Mouse (Mus musculus) mature B cell (primary cell): Measurements from ENCODE around the gene Gm11559.
"Not testable (repeated sequence)": the region's sequence is repeated elsewhere in the genome, so short reads cannot be mapped to it uniquely, and the experiment has no call there.

ENCODE experiments used
- in situ Hi-C: fragments of 300-500 bp; cut with MboI; formaldehyde crosslinking; loops from 2 replicates; pipeline ENCODE4 v1.14.3; 2019

Gene Gm11559

GRCm38 (mm10) chr11:99864176-99864575 is at the start of gene Gm11559:
Gene Gm11559 (plus strand): TSS chr11:99864476.
- in situ Hi-C loops = not testable (repeated sequence)

GRCm38 (mm10) chr11:99815566-99815965 is 48.7 kb upstream of the Gm11559 start, which contains the start of gene Gm11564:
Gene Gm11564 (minus strand): TSS chr11:99815666.
- in situ Hi-C loops = not testable (repeated sequence)

GRCm38 (mm10) chr11:99837966-99838365 is 26.3 kb upstream of the Gm11559 start, which contains the start of gene 2300003K06Rik:
Gene 2300003K06Rik (minus strand): TSS chr11:99838066.
- in situ Hi-C loops = no loop called here

- in situ Hi-C loops = no loop called here
Measured at GRCm38 (mm10) chr11:99842185-99842584, 22.1 kb upstream of the Gm11559 start.

- in situ Hi-C loops = no loop called here
Measured at GRCm38 (mm10) chr11:99846746-99847145, 17.5 kb upstream of the Gm11559 start.

- in situ Hi-C loops = no loop called here
Measured at GRCm38 (mm10) chr11:99851508-99851907, 12.8 kb upstream of the Gm11559 start, which contains the start of gene Krtap4-16. Gene Krtap4-16 (minus strand): TSS chr11:99851608.

GRCm38 (mm10) chr11:99854121-99854520 is 10.2 kb upstream of the Gm11559 start:
- in situ Hi-C loops = no loop called here

- in situ Hi-C loops = no loop called here
Measured at GRCm38 (mm10) chr11:99857617-99858016, 6.7 kb upstream of the Gm11559 start, which contains the start of gene Gm11568. Gene Gm11568 (plus strand): TSS chr11:99857917.

- in situ Hi-C loops = no loop called here
Measured at GRCm38 (mm10) chr11:99858761-99859160, 5.5 kb upstream of the Gm11559 start.

GRCm38 (mm10) chr11:99873089-99873488 is 8.8 kb downstream of the Gm11559 start, which contains the start of gene Krtap9-1:
Gene Krtap9-1 (plus strand): TSS chr11:99873389.
- in situ Hi-C loops = not testable (repeated sequence)

- in situ Hi-C loops = not testable (repeated sequence)
Measured at GRCm38 (mm10) chr11:99878887-99879286, 14.6 kb downstream of the Gm11559 start, which contains the start of gene Gm11567. Gene Gm11567 (plus strand): TSS chr11:99879187.

GRCm38 (mm10) chr11:99907620-99908019 is 43.3 kb downstream of the Gm11559 start, which contains the start of gene Krtap31-1:
Gene Krtap31-1 (plus strand): TSS chr11:99907920.
- in situ Hi-C loops = no loop called here

GRCm38 (mm10) chr11:99914451-99914850 is 50.2 kb downstream of the Gm11559 start, which contains the start of gene Gm11565:
Gene Gm11565 (plus strand): TSS chr11:99914751.
- in situ Hi-C loops = no loop called here
